Mouse (Mus musculus): ENCODE results near the gene Sgcg. TPM values are rescaled to one million over a fixed set of nuclear protein-coding genes. Genes with fewer than 3 reads are reported as not detected.

Sgcg gene
- polyA plus RNA-seq, 1 experiment from 2014 or later: 0.93 TPM

- peak overlapping the region; percentile 88 for H3K27ac ChIP-seq (replicated peaks)
- peak; percentile 60 for ATAC-seq (ENCODE audit: insufficient read depth)
Observed at GRCm38 (mm10) chr14:61173229-61173628, 85.1 kb downstream of the Sgcg start.

GRCm38 (mm10) chr14:61172548-61173158, 85.6 kb downstream of the Sgcg start:
- Histone ChIP-seq H3K4me2 (peak overlapping the region; percentile 88), H3K36me3 (replicated peaks) (no peaks in the 10 kb centered on the region), H3K9ac (peak overlapping the region; percentile 92), H3K4me1 (replicated peaks) (peaks cover 26% of the 10 kb centered on the region), H3K27ac (replicated peaks) (peak overlapping the region; percentile 88), H3K4me3 (replicated peaks) (peak overlapping the region; percentile 90), H3K27me3 (peaks cover 5% of the 10 kb centered on the region; the same call in 1 of the 2 replicates), H3K9me3 (replicated peaks) (no peaks in the 10 kb centered on the region)
- 1% methylated on average over 52 of the region's 52 CpGs for WGBS (ENCODE audit: insufficient replicate concordance)
- ATAC-seq (ENCODE audit: insufficient read depth): peak; percentile 99

More at GRCm38 (mm10) chr14:61173229-61173628, 85.1 kb downstream of the Sgcg start:
- WGBS (ENCODE audit: insufficient replicate concordance): under 1% methylated on average over 37 of the region's 37 CpGs
- peak overlapping the region; percentile 88 for H3K4me2 ChIP-seq
- peak overlapping the region; percentile 90 for H3K4me3 ChIP-seq (replicated peaks)
- H3K4me1 ChIP-seq (replicated peaks): peaks cover 26% of the 10 kb centered on the region
- H3K36me3 ChIP-seq (replicated peaks): no peaks in the 10 kb centered on the region
- H3K27me3 ChIP-seq: peaks cover 4% of the 10 kb centered on the region; the same call in 1 of the 2 replicates
- no peaks in the 10 kb centered on the region for H3K9me3 ChIP-seq (replicated peaks)
- H3K9ac ChIP-seq: peak overlapping the region; percentile 92

- ATAC-seq (ENCODE audit: insufficient read depth): no peak
- Histone ChIP-seq H3K4me3 (replicated peaks) (no peak overlapping the region), H3K9me3 (replicated peaks) (no peaks in the 10 kb centered on the region), H3K27me3 (peaks cover 5% of the 10 kb centered on the region; the same call in 1 of the 2 replicates), H3K4me2 (no peak overlapping the region), H3K9ac (no peak overlapping the region), H3K4me1 (replicated peaks) (peaks cover 26% of the 10 kb centered on the region), H3K27ac (replicated peaks) (no peak overlapping the region), H3K36me3 (replicated peaks) (no peaks in the 10 kb centered on the region)
- 68% methylated on average over 5 of the region's 5 CpGs for WGBS (ENCODE audit: insufficient replicate concordance)
Observed at GRCm38 (mm10) chr14:61171261-61171970, 86.9 kb downstream of the Sgcg start.

Other genes with a start within 250 kb of the Sgcg start
- gene Tnfrsf19, start 212.0 kb downstream of the Sgcg start, polyA plus RNA-seq (2015; fragmentation: Nextera tagmentation; extraction: Ambion mirVana): 4.4 and 4.7 TPM in 2 replicates
- gene Sacs, start 120.0 kb downstream of the Sgcg start, polyA plus RNA-seq (2015; fragmentation: Nextera tagmentation; extraction: Ambion mirVana): 1.1 and 1.3 TPM in 2 replicates
- gene Arl11, start 51.3 kb upstream of the Sgcg start, polyA plus RNA-seq (2015; fragmentation: Nextera tagmentation; extraction: Ambion mirVana): 2.5 and 2.6 TPM in 2 replicates
- gene Ebpl, start 101.9 kb upstream of the Sgcg start, polyA plus RNA-seq (2015; fragmentation: Nextera tagmentation; extraction: Ambion mirVana): 4.9 and 5.1 TPM in 2 replicates
- 20.7 and 22.5 TPM in 2 replicates for gene Kpna3, start 181.4 kb upstream of the Sgcg start, polyA plus RNA-seq (2015; fragmentation: Nextera tagmentation; extraction: Ambion mirVana)